Mouse (Mus musculus) liver, adult (tissue): ENCODE results near the gene Tmem175.

Experiments
- GATA4 ChIP-seq: IDR thresholded peaks from 2 replicates; pipeline ENCODE4 v1.6.1; 2014; ENCODE audit warnings: mild to moderate bottlenecking, low read length; ENCODE audit not compliant: insufficient replicate concordance

Gene Tmem175

GRCm38 (mm10) chr5:108648937-108649576 lies 19.5 kb downstream of the Tmem175 start:
- TF ChIP-seq GATA4, result no peak

- TF ChIP-seq GATA4, result no peak
Measured at GRCm38 (mm10) chr5:108650341-108650740, 20.8 kb downstream of the Tmem175 start.

GRCm38 (mm10) chr5:108651136-108651720 lies 21.7 kb downstream of the Tmem175 start:
- TF ChIP-seq GATA4, result no peak

GRCm38 (mm10) chr5:108651823-108652222 lies 22.3 kb downstream of the Tmem175 start:
- no peak for TF ChIP-seq GATA4

GRCm38 (mm10) chr5:108653341-108653740 lies 23.8 kb downstream of the Tmem175 start:
- no peak for TF ChIP-seq GATA4

- no peak for TF ChIP-seq GATA4
Measured at GRCm38 (mm10) chr5:108654444-108654990, 24.9 kb downstream of the Tmem175 start.

GRCm38 (mm10) chr5:108655381-108655780 lies 25.8 kb downstream of the Tmem175 start:
- TF ChIP-seq GATA4, result no peak

GRCm38 (mm10) chr5:108655891-108656650 lies 26.5 kb downstream of the Tmem175 start:
- TF ChIP-seq GATA4, result no peak

GRCm38 (mm10) chr5:108657406-108657805 lies 27.8 kb downstream of the Tmem175 start:
- TF ChIP-seq GATA4, result no peak

GRCm38 (mm10) chr5:108658611-108659010 lies 29.0 kb downstream of the Tmem175 start:
- no peak for TF ChIP-seq GATA4

- no peak for TF ChIP-seq GATA4
Measured at GRCm38 (mm10) chr5:108659698-108660631, 30.4 kb downstream of the Tmem175 start, which contains the start of gene Idua. TSS of gene Idua (plus strand) at chr5:108660331.

- TF ChIP-seq GATA4, result no peak
Measured at GRCm38 (mm10) chr5:108660632-108661268, 31.2 kb downstream of the Tmem175 start.

- no peak for TF ChIP-seq GATA4
Measured at GRCm38 (mm10) chr5:108662772-108663171, 33.2 kb downstream of the Tmem175 start.

- no peak for TF ChIP-seq GATA4
Measured at GRCm38 (mm10) chr5:108665066-108665465, 35.5 kb downstream of the Tmem175 start.
